Mouse (Mus musculus) midbrain, embryonic 15.5 days (tissue): Measurements from ENCODE around the gene Stk39. TPM values are rescaled to one million over a fixed set of nuclear protein-coding genes. Genes with fewer than 3 reads are reported as not detected.

Source experiments
- polyA plus RNA-seq: library from polyadenylated mRNA; unstranded; fragments of >200 nt; fragmentation: Nextera tagmentation; extraction: Ambion mirVana; gene quantifications from 2 replicates; pipeline ENCODE4 v1.2.1, GENCODE M21; 2015

Stk39 gene
- polyA plus RNA-seq, 1 experiment from 2014 or later, result 22.7 TPM

Other genes with a start within 250 kb of the Stk39 start
- not detected in 2 replicates for gene 4933409G03Rik, start 110.1 kb upstream of the Stk39 start, polyA plus RNA-seq
- not detected in 2 replicates for gene 4932414N04Rik, start 184.2 kb upstream of the Stk39 start, polyA plus RNA-seq